Mouse (Mus musculus) lung, adult 2 months (tissue): ENCODE results near the gene Csrp2.

ENCODE experiments used
- CTCF ChIP-seq: fragments of 200-500 bp; IDR thresholded peaks from 2 replicates; pipeline ENCODE4 v1.5.1; 2011; ENCODE audit warnings: mild to moderate bottlenecking, low read length, control low read depth; ENCODE audit not compliant: insufficient read depth
- POLR2A ChIP-seq: fragments of 200-500 bp; IDR thresholded peaks from 2 replicates; pipeline ENCODE4 v1.6.1; 2011; ENCODE audit warnings: low read depth, mild to moderate bottlenecking, control low read depth, low read length, borderline replicate concordance; ENCODE audit errors: extremely low read depth

- TF ChIP-seq POLR2A (no peak), CTCF (no peak)
Measured at GRCm38 (mm10) chr10:110960841-110961240, 41.3 kb downstream of the Csrp2 start.
